Mouse (Mus musculus): ENCODE measurements around the gene Nudc. TPM values are rescaled to one million over a fixed set of nuclear protein-coding genes. Genes with fewer than 3 reads are reported as not detected.

The Nudc gene
- polyA plus RNA-seq, 1 experiment from 2014 or later: 272 TPM

- Histone ChIP-seq H3K4me2 (replicated peaks) (no peak overlapping the region), H3K9ac (replicated peaks) (no peak overlapping the region; the same call in 1 of the 2 replicates), H3K4me1 (replicated peaks) (peaks cover 12% of the 10 kb centered on the region), H3K9me3 (no peaks in the 10 kb centered on the region), H3K4me3 (replicated peaks) (no peak overlapping the region), H3K27ac (no peak overlapping the region), H3K27me3 (peaks cover 47% of the 10 kb centered on the region), H3K36me3 (no peaks in the 10 kb centered on the region)
- ATAC-seq: no peak
- 9% methylated on average over 22 of the region's 22 CpGs for WGBS
Observed at GRCm38 (mm10) chr4:133484266-133485025, 61.4 kb downstream of the Nudc start.

Small RNA genes within 50 kb of the gene (microRNA-seq; reads per million reads assigned to microRNA genes)
- not detected for gene Gm23158

Other genes with a start within 250 kb of the Nudc start
- 18.2 and 21.8 TPM in 2 replicates for gene Wdtc1, start 192.5 kb downstream of the Nudc start, polyA plus RNA-seq (2015; fragmentation: Nextera tagmentation; extraction: Ambion mirVana)
- 6.8 and 7.9 TPM in 2 replicates for gene Slc9a1, start 176.3 kb downstream of the Nudc start, polyA plus RNA-seq (2015; fragmentation: Nextera tagmentation; extraction: Ambion mirVana)
- gene Tent5b, start 65.9 kb downstream of the Nudc start, polyA plus RNA-seq (2015; fragmentation: Nextera tagmentation; extraction: Ambion mirVana): 0.17 and 0.31 TPM in 2 replicates
- gene Trnp1, start 47.4 kb downstream of the Nudc start, polyA plus RNA-seq (2015; fragmentation: Nextera tagmentation; extraction: Ambion mirVana): 1.2 and 1.9 TPM in 2 replicates
- gene Kdf1, start 27.0 kb downstream of the Nudc start, polyA plus RNA-seq (2015; fragmentation: Nextera tagmentation; extraction: Ambion mirVana): 0.15 and 0.24 TPM in 2 replicates
- not detected in 2 replicates for gene Nr0b2, start 7.4 kb upstream of the Nudc start, polyA plus RNA-seq (2015; fragmentation: Nextera tagmentation; extraction: Ambion mirVana)
- 7.6 and 7.8 TPM in 2 replicates for gene Gpatch3, start 28.7 kb upstream of the Nudc start, polyA plus RNA-seq (2015; fragmentation: Nextera tagmentation; extraction: Ambion mirVana)
- gene Gpn2, start 38.4 kb upstream of the Nudc start, polyA plus RNA-seq (2015; fragmentation: Nextera tagmentation; extraction: Ambion mirVana): 20.6 and 23.5 TPM in 2 replicates
- 0.89 and 1.2 TPM in 2 replicates for gene Sfn, start 56.2 kb upstream of the Nudc start, polyA plus RNA-seq (2015; fragmentation: Nextera tagmentation; extraction: Ambion mirVana)
- 3.5 and 4.1 TPM in 2 replicates for gene Zdhhc18, start 104.2 kb upstream of the Nudc start, polyA plus RNA-seq (2015; fragmentation: Nextera tagmentation; extraction: Ambion mirVana)
- 13.7 and 16.0 TPM in 2 replicates for gene Pigv, start 126.7 kb upstream of the Nudc start, polyA plus RNA-seq (2015; fragmentation: Nextera tagmentation; extraction: Ambion mirVana)
- gene Arid1a, start 210.8 kb upstream of the Nudc start, polyA plus RNA-seq (2015; fragmentation: Nextera tagmentation; extraction: Ambion mirVana): 43.6 and 47.1 TPM in 2 replicates